ENCODE assay signal across 11 mouse cellular contexts in the genomic region with DNA sequence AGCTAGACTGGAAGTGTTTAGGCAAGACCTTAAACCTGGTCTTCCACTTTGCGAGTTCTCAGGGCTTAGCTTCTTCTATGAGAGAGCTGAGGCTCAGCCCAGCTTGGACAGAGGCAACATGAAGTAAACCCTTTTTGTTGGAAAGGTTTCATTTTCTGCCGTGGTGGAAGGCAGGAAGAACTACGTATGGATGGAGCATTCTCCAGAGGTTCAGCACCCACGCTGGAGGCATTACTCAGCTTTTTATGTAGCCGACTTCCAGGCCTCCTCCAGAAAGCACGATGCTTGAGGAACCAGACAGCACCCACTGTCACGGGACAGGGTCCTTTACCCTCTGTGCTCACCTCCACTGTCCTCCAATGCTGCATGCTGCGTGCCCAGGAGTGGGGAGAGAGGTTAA. TPM values are rescaled to one million over a fixed set of nuclear protein-coding genes. Genes with fewer than 3 reads are reported as not detected.
DNase-seq lines count a peak whose midpoint lies in the region; ATAC-seq and TF ChIP-seq lines count a peak whose summit lies in the region.
"Had no signal": no experiment of that assay in that cellular context is flagged by ENCODE, and none has a peak within 500 bp of the region (broad histone marks: within the 10 kb centered on the region; RNA-seq: fewer than 3 reads in every experiment).

No protein-coding gene starts in this region.

- H3K27me3 ChIP-seq in kidney, adult 2 months (replicated peaks; ENCODE audit: control insufficient read depth, insufficient read depth, low read length), result no peaks in the 10 kb centered on the region
- H3K27me3 ChIP-seq in limb, embryonic 11.5 days (ENCODE audit: control insufficient read depth, insufficient read depth, low read length), result no peaks in the 10 kb centered on the region
- H3K27me3 ChIP-seq: forebrain, embryonic 13.5 days had no signal

- no peak overlapping the region for H3K9ac ChIP-seq in limb, embryonic 11.5 days (ENCODE audit: low read length)
- H3K9ac ChIP-seq: forebrain, embryonic 13.5 days had no signal

- TF ChIP-seq CTCF in kidney, adult 2 months (conservative IDR thresholded peaks at IDR 0.05; ENCODE audit: insufficient read depth, insufficient read length, low read depth, low read length), result no peak

- ATAC-seq in frontal cortex, adult (ENCODE audit: low TSS enrichment), result peak; percentile 82
- no peak for ATAC-seq in limb, embryonic 11.5 days (ENCODE audit: insufficient number of reproducible peaks, low FRiP score, low TSS enrichment, low read depth)
- ATAC-seq: forebrain, embryonic 13.5 days had no signal

- no peaks in the 10 kb centered on the region for H3K36me3 ChIP-seq in kidney, adult 2 months (ENCODE audit: control insufficient read depth, insufficient read depth, low read length)
- H3K36me3 ChIP-seq in limb, embryonic 11.5 days (ENCODE audit: control insufficient read depth, insufficient read depth, low read length), result no peaks in the 10 kb centered on the region

- TF ChIP-seq POLR2A in kidney, adult 2 months (IDR thresholded peaks at IDR 0.05; ENCODE audit: low read depth, low read length), result no peak

- peaks cover 9% of the 10 kb centered on the region for H3K4me1 ChIP-seq in kidney, adult 2 months (ENCODE audit: control insufficient read depth, insufficient read depth, low read length)
- H3K4me1 ChIP-seq in limb, embryonic 11.5 days (ENCODE audit: control insufficient read depth, insufficient read depth, low read length), result peaks cover 66% of the 10 kb centered on the region

- WGBS in kidney, adult 2 months, result 68% methylated on average over 8 of the region's 8 CpGs
- 70% methylated on average over 8 of the region's 8 CpGs for WGBS in limb, embryonic 11.5 days

- H3K27ac ChIP-seq in kidney, adult 2 months (ENCODE audit: insufficient read depth, low read depth, low read length), result peak overlapping the region; percentile 29
- H3K27ac ChIP-seq in limb, embryonic 11.5 days (replicated peaks; ENCODE audit: low read depth, low read length), result peak overlapping the region; percentile 56; the same call in 1 of the 2 replicates
- H3K27ac ChIP-seq: forebrain, embryonic 13.5 days had no signal

- DNase-seq in frontal cortex, postnatal 10 days (ENCODE audit: low spot score in 2 of 2), result no peak
- no peak for DNase-seq in kidney, adult 2 months
- no peak for DNase-seq in kidney, postnatal 4 days
- peak; percentile 65 for DNase-seq in NIH3T3 (ENCODE audit: low read depth)
- no peak for DNase-seq in limb, embryonic 11.5 days (ENCODE audit: low spot score)
- no peak for DNase-seq in cerebellum, adult 8-10 months
- no peak for DNase-seq in spleen, postnatal 4 days (ENCODE audit: low spot score in 2 of 2)
- DNase-seq: gastrocnemius, postnatal 25 days; kidney, adult 18-20 months had no signal

- H3K4me2 ChIP-seq in limb, embryonic 11.5 days (ENCODE audit: low read depth, severe bottlenecking), result no peak overlapping the region
- H3K4me2 ChIP-seq: forebrain, embryonic 13.5 days had no signal

- no peak overlapping the region for H3K4me3 ChIP-seq in kidney, adult 2 months (ENCODE audit: insufficient read depth, low read depth, low read length)
- H3K4me3 ChIP-seq in limb, embryonic 11.5 days (ENCODE audit: low read depth, low read length), result no peak overlapping the region
- H3K4me3 ChIP-seq: forebrain, embryonic 13.5 days had no signal

- no peaks in the 10 kb centered on the region for H3K9me3 ChIP-seq in limb, embryonic 11.5 days (ENCODE audit: control insufficient read depth, low read length)
- H3K9me3 ChIP-seq: forebrain, embryonic 13.5 days had no signal

RNA-seq across cellular contexts. Expression of a gene that starts 48.6 kb away (rescaled TPM):
- 44.6 and 48.6 TPM in 2 replicates for polyA plus RNA-seq in kidney, adult 2 months (2012; rRNA removed)
- polyA plus RNA-seq in limb, embryonic 11.5 days (2014; fragmentation: Nextera tagmentation; extraction: Ambion mirVana), result 179 and 186 TPM in 2 replicates

RNA-seq across cellular contexts. Expression of a gene that starts 57.1 kb away (rescaled TPM):
- polyA plus RNA-seq in kidney, adult 2 months (2012; rRNA removed), result 18.2 and 20.2 TPM in 2 replicates
- polyA plus RNA-seq in limb, embryonic 11.5 days (2014; fragmentation: Nextera tagmentation; extraction: Ambion mirVana), result 6.5 and 10.1 TPM in 2 replicates
